Mouse (Mus musculus): ENCODE measurements around the gene Ncor2.

The Ncor2 gene

GRCm38 (mm10) chr5:124969790-124970189, 209.2 kb downstream of the Ncor2 start:
- no peak for DNase-seq (ENCODE audit: low spot score in 2 of 2)

Data from heart, adult 9 months (tissue).